Mouse (Mus musculus) 416B (cell line): ENCODE measurements at regions not wholly inside any gene's neighbourhood (a gene's known extent, or its start where the extent isn't known, plus 50 kb on each side); places are given as distances from the start of the nearest gene placed in this dataset.
A peak's percentile ranks its signal among the peaks of the same experiment; 100 is the strongest.

Experiments
- DNase-seq: peaks from one replicate; pipeline ENCODE4 v3.0.0; 2011; ENCODE audit warnings: low read depth

DNA sequence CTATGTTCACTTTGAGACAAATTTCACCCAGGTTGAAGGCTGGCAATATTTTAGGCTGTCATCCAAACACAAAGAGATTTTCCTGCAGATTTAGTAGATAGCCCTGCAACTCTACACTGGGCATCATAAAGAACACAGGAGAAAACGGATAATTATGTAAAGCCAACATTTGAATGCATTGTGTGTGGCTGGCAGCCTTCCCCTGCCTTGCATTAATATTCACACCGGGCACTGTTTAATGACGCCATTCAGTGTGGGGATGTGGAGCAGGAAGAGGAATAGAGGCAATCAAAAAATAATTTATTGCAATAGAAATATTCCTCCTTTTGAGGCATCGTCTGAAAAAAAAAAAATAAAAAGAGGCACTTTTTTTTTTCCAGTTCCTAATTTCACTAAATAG is 105.7 kb downstream of the Samd5 start:
- no peak for DNase-seq

DNA sequence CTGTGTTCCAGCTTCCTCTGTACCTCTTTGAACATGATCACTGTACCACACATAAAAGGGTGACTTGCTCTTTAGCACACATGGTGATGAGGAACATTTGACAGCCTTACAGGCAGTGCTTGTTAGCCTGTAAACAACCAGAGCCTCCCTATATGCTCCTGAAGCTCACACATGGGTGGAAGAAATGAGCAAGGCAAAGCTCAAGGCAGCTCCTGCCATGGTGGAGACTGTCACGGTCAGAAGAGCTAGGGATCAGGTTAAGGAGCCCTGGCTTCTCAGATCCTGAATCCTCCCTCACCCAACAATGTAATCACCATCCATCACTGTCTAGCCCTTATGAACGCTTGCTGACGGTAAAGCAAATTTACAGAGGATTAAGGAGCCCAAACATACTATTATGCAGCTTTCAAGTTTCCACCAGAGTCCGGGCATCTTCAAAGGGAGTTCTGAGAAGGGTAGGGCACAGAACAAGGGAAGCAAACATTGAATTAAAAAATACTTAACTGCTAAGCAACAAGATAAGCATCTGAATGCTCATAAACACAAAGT is 117.4 kb downstream of the Samd5 start:
- no peak for DNase-seq

DNA sequence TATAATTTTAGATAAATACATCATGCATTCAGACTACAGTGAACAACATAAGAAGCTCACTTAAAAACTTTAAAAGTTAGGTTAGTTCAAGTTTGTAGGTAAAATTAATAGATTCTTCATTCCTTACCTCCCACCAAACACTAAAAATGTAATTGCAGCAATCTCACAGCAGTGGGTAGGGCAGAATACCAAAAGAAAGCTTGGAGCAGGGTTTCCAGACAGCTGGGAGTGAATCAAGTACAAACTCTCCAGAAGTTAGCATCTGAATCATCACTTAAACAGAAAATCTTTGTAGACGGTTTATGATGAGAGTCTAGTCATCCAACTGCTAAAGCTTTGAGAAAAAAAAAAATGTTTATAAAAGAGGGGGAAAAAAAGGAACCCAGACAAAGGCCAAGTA is 117.9 kb downstream of the Samd5 start:
- DNase-seq: no peak

DNA sequence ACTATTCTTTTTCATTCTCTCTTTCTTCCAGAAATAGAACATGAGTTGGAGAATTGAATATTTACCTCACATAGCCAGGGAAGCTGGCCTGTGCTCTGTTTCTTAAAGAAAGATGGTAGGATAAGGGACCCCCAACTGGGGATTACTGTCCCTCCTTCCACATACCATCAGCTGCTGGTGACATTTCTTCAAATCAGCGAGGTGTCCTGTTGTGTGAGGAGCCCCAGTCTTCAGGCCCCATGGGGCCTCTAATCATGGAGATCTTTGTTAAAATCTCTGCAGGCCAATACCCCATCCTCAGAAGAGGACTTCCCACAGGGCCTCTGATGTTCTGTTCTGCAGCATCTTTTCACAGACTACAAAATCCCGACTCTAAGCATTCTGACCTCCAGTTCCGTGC is 121.1 kb downstream of the Samd5 start:
- DNase-seq: no peak

DNA sequence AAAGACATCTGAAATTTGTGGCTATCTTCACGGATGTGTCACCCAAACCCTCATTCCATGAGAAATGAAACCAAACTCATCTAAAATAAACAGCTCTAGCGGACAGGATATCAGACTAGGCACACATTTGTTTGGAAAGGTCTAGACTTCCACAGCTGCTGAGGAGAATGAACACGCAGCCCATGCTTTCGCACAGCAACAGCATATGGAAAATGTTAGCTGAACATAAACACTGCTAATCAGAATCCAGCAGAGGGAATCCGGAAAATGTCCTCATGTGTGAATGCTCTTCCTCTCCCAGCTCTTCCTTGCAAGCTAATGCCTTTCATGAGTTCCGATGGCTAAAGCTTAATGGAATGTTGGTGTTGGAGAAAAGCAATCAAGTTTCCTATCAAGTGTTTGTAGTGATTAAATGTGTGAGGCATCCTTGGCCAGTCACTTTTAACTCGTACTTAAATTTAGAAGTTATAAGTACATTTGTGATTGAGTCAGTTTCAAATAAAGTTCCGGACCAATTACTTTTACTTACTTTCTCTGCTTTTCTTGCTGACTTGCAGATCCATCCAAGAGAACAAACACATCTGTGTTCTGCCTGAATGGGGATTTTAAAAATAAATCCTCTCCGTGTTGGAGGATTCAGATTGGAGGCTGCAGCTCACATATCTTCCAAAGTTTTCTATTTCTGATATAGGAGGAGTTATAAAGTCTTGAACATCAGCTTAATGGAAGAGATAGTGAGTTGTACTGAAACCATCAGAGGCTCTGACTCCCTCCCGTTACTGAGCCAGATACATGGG is 124.9 kb downstream of the Samd5 start:
- no peak for DNase-seq

DNA sequence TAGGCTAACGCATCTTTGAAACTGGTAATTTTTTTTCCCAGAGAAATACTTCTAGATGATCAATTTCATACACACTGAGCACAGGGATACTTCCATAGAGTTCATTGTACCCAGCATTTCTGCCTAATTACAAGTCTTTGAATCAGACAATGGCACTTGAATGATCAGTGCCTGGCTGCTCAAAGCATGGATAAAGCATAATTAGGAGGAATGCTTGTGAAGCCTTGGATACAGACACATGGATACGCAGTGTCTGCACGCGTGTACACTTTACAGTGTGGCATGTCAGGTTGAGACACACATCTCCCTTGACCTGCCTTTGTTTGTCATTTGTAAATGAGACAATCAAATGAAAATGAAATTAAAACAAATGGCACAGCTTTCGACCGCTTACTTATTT is 129.2 kb downstream of the Samd5 start:
- DNase-seq: no peak

DNA sequence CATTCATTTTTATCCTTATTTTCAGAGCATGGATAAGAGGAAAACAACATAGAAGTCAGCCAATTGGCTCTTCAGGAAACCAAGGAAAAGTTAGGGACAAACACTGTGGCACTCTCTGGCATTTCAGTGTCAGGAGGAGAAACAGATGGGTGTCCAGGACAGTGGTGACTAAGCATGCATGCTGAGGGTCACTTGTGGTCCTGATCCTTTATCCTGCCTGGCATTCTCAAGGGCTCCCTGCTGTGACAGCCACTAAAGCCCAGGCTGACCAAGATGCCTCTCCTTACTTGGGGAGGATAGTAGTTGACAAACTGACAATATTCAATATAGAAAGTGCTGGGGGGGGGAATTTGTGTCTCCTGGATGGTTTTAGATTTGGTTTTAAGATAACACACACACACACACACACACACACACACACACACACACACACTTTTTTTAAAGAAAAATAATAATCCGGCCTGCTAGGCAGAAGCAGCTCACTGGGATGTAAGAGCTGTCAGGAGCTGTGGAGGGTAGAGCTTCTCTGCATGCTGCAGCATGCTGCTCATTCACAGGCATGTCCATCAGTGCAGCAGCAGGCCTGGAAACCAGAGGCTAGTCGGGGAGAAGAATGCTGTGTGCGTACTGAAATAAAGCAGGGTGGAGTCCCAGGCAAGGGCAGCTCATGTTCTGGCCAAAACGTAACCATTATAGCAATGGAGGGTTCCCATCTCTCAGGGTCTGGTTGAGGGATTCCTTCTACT is 130.8 kb downstream of the Samd5 start:
- no peak for DNase-seq

DNA sequence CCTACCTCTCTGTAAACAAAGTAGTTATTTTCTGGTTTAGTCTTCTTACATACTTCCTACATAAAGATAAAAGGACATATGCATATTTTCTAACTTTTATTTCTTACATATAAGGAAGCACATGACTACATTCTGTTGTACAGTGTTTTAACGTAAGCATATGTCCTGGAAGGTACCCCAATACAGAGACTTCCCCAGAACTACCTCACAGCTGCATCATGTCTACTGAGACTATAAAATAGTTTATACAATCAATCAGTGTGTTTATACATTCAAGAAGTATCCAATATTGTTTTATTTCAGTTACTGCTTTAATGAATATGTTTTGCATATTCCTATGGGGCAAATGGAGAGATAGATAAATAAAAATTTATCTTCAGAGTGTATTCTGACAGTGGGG is 133.4 kb downstream of the Samd5 start:
- no peak for DNase-seq

DNA sequence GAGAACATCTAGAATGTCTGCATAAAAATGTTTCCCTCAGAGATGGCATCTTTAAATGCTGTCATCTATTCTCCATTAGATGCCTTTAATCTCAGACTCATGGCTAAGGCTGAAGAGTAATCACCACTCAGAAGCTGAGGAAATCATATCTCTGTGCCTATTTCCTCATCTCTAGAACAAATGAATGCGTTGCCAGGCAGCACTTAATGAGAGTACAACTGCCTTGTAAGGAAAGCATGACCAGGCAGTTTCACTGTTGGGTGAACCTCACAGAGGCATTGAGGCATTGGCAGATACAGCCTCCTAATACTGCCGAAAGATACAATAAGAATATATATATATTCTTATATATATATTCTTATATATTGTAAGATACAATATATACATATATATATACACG is 137.3 kb downstream of the Samd5 start:
- DNase-seq: no peak

DNA sequence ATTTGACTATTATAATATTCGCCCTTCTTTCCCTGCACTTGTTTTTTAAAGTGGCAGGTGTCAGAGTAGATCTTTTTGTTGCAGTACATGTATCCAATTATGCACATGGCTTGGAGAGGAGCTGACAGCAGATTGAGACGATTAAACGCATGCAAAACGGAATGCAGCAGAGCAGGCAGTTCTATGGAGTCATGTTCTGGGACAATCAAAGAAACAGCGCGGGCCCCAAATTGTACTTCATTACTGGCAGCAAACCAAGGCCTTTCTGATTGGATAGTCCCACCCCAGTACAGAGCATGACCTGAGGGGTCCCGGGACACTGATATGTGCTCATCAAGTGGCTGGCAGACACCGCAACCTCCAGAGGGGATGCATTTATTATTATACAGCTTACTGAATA is 140.5 kb downstream of the Samd5 start:
- no peak for DNase-seq

DNA sequence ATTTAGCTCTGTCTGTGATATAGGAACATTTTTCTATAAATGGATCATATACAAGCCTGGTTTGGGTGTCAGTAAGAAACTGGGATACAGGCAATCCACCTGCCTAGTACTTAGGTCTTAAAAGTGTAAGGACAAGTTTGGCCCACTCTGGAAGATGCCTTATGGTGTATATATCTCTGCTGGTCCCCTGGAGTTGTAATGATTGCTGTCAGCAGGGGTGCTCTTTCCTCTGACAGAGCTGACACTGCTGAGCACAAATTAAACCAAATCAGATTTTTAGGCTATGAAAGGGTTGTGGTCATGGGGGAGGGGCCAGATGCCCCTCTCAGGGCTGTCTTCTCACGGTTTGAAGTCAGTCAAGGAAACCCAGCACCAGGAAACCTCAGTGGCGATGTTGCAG is 141.7 kb downstream of the Samd5 start:
- no peak for DNase-seq

DNA sequence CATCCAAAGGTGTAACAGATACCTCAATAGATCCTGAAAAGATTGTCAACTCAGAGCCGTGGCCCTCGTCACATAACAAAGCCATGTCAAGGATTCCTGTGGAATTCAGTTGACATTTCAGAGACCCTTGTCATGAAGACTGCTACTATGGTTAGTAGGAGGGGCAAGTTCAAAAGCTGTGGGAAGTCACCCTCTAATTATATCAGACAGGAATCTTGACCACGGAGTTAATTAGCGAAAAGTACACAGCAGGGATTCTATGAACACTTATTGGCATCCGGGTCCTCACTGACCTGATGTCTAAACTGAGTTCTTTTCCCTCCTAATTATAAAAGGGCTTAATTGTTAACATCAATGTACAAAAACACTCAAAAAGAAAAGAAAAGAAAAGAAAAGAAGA is 143.1 kb downstream of the Samd5 start:
- DNase-seq: no peak

DNA sequence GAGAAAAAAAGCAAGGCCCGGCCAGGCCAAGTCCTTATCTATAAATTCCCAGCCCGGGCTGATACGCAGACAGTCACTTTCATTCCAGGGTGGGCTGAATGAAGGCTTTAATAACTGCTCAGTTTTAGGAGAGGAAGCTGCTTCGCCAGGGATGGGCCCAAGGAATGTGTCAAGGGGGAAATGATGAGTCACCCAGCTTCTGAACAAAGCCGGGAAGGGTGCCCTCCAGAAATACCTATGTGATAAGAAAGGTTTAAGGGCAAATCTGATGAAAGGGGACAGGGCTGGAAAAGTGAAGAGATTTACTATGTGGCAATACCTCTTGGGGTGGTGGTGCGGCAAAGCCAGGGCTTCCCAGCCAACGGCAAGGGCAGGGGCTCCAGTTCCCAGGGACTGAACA is 145.6 kb downstream of the Samd5 start:
- no peak for DNase-seq

DNA sequence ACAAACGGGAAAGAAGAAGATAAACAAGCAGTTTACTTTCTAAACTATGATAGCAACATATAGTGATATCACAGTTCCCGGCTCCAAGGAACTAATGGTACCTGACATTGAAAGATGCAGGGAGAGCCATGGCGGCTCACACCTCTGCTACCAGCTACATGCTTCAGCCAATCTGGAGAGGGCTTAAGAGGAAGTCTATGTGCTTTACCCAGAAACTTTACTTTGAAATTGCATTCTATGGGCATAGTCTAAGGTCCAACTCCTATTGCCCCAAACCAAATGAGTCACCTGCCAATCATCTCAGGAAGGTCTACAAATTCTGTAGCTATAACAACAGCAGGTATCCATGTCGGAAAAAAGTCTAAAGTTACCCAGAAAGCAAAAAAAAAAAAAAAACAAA is 146.9 kb downstream of the Samd5 start:
- DNase-seq: no peak

DNA sequence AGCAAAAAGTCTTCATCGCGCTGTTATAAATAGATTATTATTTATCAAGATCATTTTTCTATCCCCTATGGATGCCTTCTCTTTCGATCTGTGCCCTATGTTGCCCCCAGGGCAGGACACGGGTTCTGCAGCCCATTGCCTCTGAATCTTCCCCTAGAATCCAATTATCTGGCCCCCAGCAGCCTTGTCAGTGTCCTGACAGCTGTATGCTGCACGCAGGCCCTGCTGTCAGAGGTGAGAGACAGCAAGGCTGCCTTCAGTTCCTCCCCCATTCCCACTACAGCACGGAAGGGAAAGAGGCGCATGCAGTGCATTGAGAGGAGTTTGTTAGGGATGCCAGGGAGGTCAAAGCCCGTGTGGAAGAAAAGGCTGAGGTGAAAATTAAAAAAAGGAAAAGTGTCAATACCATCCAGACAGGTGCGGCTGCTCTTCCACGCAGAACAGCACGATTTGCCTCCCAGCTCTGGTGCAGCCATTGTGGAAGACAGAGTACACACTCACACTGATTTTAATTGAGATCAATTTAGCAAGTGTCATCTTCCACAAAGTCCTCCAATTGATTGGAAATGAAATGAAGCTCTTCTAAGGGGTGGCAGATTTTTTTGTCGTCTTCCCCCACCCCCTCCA is 165.1 kb downstream of the Samd5 start:
- no peak for DNase-seq

DNA sequence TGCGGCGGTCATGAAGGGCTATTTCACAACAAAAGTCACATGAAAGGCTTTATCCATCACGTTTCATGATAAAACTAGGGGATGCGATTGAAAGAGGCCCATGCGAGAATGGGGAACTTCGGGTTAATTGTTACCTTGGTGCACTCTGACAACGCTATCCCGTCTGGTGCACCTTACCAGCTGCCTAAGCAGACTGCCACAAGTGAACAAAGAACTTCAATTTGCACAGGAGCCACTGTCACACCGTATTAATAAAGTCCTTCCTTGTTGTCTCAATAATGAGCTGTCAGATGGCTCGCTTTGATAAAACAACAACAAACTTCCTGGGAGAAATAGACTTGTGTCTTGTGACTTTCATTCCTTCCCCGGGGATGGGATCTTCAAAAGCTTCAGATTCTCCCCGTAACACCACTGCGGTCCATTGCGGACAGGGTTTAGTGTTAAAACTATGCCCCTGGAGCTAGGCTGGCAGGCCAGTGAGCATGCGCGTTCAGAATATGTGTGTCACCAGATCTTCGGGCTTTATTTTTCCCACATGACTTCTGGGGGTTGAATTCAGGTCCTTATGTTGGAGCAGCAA is 165.8 kb downstream of the Samd5 start:
- no peak for DNase-seq

DNA sequence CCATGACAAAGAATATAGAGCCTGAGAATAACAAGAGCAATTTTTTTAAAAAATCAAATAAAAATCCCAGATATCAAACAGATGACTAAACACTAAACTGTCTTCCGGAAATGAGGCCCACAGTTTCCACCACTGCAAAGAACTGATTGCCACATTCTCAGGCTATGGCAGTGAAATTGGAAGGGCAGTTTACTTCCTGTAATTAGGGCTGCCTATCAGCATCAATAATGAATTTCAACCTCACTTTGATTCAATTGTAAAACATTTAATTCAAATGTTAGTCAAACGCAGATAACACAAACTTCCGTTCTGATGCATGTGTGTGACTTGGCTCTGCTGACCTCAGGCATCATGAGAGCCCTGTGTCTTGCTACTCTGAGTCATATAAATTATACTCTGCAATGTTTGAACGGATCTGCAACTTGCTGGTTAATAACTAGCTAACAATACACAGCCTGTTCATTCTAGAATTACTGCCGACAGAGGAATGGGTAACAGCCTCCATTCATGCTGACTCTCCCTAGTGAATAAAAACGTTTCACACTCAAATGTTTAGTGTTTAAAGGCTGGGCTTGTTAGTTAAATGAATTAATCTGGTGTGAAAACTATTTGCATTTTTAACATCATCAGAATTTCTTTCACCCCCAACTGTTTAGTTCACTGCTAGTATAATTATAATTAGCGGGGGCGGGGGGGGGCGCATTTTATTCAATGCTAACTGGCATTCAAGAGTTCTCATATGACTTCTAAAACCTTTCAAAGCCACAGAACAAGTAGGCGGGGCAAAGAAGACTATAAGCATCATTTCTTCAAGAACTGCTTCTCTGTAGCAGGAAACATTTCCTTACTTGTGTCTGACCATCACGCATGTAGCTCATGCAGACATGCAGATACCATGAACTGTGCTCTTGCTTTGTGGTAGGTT is 171.2 kb downstream of the Samd5 start:
- peak; percentile 2 for DNase-seq

DNA sequence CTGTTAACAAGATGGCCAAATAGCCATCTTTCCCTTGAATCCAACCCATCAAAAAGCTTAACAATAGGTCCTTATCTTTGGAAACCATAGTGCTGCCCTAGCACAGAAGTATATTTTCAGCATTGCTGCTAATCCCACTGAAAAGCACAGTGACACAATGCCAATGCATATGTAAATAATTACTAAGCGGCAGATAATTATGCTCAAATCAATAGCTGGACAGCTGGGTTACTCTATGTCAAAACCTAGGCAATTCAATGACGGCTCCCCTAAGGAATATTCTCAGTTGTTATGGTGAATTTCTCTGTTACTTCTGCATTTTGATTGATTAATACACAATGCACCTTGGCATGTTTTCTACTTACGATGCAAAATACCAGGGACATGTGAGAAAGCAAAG is 176.5 kb downstream of the Samd5 start:
- no peak for DNase-seq

DNA sequence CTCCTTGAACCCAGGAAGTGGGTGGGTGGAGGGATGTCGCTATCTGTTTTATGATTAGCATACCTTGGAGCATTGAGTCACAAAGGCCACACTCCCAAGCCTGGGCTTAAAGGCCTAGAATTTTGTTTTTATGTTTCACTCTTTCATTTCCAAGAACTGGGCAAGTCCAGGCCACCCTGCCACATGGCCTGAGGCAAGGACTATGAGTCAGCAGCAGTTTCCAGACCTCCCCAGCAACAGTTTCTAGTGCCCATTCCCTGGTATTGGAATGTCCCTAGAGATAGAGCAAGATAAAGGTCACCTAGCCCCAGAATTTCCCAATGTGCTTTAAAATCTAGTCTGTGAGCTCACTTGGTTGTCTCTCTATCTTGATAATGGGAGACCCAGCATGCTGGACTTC is 178.0 kb downstream of the Samd5 start:
- DNase-seq: no peak

DNA sequence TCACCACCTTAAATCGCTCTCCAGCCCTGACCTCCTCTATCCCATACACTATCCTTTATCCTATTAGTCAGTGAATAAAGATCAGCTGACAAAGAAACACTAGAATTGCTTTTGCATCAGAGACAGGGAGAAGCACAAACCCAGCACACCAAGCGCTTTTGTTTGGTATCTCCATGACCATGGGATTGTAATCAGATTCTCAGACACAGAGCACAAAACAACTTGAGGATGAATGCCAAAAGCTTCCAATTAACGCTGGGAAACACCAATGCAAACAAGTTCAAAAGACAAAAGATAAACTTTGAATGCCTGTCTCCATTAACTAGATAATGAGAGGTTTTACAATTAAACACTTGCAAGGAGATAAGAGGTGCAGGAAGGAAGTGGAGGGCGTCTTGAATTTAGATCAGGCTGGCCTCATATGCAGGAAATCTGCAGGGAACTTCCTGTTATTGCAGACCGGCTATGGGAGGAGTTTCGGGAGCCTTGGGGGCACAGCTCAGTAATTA is 179.8 kb downstream of the Samd5 start:
- peak; percentile 7 for DNase-seq

DNA sequence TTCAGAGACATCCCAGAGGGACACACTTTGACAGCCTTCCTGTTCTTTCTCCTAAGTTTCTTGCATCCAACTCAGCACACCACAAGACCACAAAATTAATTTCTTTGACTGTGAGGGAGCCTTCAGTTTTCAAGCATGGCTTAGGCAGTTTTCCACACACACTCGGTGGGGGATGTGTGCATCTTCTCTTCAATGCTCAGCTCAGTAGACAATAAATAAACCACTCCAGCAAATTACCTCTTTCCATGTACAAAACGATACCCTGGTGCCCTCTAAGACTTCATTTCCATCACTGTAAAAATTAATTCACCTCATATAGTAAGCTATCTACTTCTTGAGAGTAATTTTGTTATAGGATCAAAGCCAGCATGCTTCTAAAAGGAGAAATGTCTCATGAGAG is 184.6 kb downstream of the Samd5 start:
- DNase-seq: no peak
